Mouse (Mus musculus) urinary bladder, postnatal 10 days (tissue): Measurements from ENCODE around the gene Rabep2.
"Not testable (repeated sequence)": the region's sequence is repeated elsewhere in the genome, so short reads cannot be mapped to it uniquely, and the experiment has no call there.

Source experiments
- DNase-seq: peaks from one replicate; pipeline ENCODE4 v3.0.0; 2022; ENCODE audit warnings: low spot score

Rabep2 gene

GRCm38 (mm10) chr7:126464836-126465235, 36.3 kb downstream of the Rabep2 start:
- DNase-seq = no peak

GRCm38 (mm10) chr7:126465246-126466030, 36.9 kb downstream of the Rabep2 start:
- DNase-seq = no peak

- DNase-seq = no peak
Observed at GRCm38 (mm10) chr7:126466116-126466515, 37.6 kb downstream of the Rabep2 start.

- no peak for DNase-seq
Observed at GRCm38 (mm10) chr7:126466707-126467106, 38.1 kb downstream of the Rabep2 start.

GRCm38 (mm10) chr7:126467271-126467670, 38.7 kb downstream of the Rabep2 start:
- no peak for DNase-seq

GRCm38 (mm10) chr7:126467834-126468627, 39.5 kb downstream of the Rabep2 start:
- no peak for DNase-seq

- DNase-seq = no peak
Observed at GRCm38 (mm10) chr7:126470077-126470476, 41.5 kb downstream of the Rabep2 start.

GRCm38 (mm10) chr7:126471361-126471760, 42.8 kb downstream of the Rabep2 start:
- no peak for DNase-seq

- DNase-seq = no peak
Observed at GRCm38 (mm10) chr7:126471853-126472252, 43.3 kb downstream of the Rabep2 start.

- no peak for DNase-seq
Observed at GRCm38 (mm10) chr7:126472306-126472705, 43.7 kb downstream of the Rabep2 start.

GRCm38 (mm10) chr7:126472713-126473112, 44.2 kb downstream of the Rabep2 start:
- DNase-seq = no peak

- DNase-seq = no peak
Observed at GRCm38 (mm10) chr7:126473470-126474086, 45.0 kb downstream of the Rabep2 start.

- no peak for DNase-seq
Observed at GRCm38 (mm10) chr7:126474486-126474955, 46.0 kb downstream of the Rabep2 start.

GRCm38 (mm10) chr7:126474993-126475581, 46.5 kb downstream of the Rabep2 start, which contains the start of gene Sh2b1:
TSS of gene Sh2b1 (minus strand) at chr7:126475424.
- no peak for DNase-seq

GRCm38 (mm10) chr7:126481699-126482098, 53.1 kb downstream of the Rabep2 start:
- DNase-seq = no peak

- no peak for DNase-seq
Observed at GRCm38 (mm10) chr7:126482392-126482871, 53.9 kb downstream of the Rabep2 start.

- peak; percentile 80 for DNase-seq
Observed at GRCm38 (mm10) chr7:126487052-126487483, 58.5 kb downstream of the Rabep2 start, which contains the start of gene Tufm. TSS of gene Tufm (plus strand) at chr7:126487361.

- not testable (repeated sequence) for DNase-seq
Observed at GRCm38 (mm10) chr7:126487617-126488385, 59.2 kb downstream of the Rabep2 start.

- no peak for DNase-seq
Observed at GRCm38 (mm10) chr7:126491005-126491404, 62.4 kb downstream of the Rabep2 start.

- DNase-seq = no peak
Observed at GRCm38 (mm10) chr7:126491973-126492372, 63.4 kb downstream of the Rabep2 start.

GRCm38 (mm10) chr7:126494120-126494519, 65.6 kb downstream of the Rabep2 start:
- no peak for DNase-seq
